Mouse (Mus musculus): Measurements from ENCODE around the gene Ttpal.

The Ttpal gene

GRCm38 (mm10) chr2:163592084-163592483 lies 10.0 kb upstream of the Ttpal start:
- DNase-seq (ENCODE audit: low spot score in 2 of 2), result no peak

GRCm38 (mm10) chr2:163593636-163594282 lies 8.4 kb upstream of the Ttpal start:
- no peak for DNase-seq (ENCODE audit: low spot score in 2 of 2)

DNA sequence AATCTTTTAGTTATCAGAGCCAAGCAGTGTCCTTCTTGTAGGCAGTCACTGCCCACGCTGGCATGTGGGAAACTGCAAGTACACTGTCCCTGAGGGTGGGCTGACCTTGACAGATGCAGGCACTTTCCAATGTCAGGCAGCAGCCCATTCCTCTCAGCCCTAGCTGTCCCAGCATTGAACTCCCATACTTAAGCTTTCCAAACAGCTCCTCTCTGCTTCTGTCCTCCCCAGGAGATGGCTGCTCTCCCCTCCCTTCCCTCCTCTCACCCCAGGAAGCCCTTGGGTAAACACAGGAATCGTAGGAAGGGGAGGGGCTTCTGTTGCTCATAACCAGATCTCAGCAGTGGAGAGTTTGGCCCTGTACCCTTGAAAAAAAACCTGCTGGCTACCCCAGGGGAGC lies 7.0 kb upstream of the Ttpal start:
- DNase-seq (ENCODE audit: low spot score in 2 of 2), result no peak

GRCm38 (mm10) chr2:163596057-163596872 lies 5.8 kb upstream of the Ttpal start:
- DNase-seq (ENCODE audit: low spot score in 2 of 2), result no peak

- DNase-seq (ENCODE audit: low spot score in 2 of 2), result no peak
Measured at GRCm38 (mm10) chr2:163596873-163597155, 5.3 kb upstream of the Ttpal start.

- no peak for DNase-seq (ENCODE audit: low spot score in 2 of 2)
Measured at GRCm38 (mm10) chr2:163597661-163598060, 4.5 kb upstream of the Ttpal start.

- peak in 1 of 2 experiments; percentile 50 for DNase-seq (ENCODE audit: low spot score in 2 of 2)
Measured at GRCm38 (mm10) chr2:163599226-163599625, 2.9 kb upstream of the Ttpal start.

DNA sequence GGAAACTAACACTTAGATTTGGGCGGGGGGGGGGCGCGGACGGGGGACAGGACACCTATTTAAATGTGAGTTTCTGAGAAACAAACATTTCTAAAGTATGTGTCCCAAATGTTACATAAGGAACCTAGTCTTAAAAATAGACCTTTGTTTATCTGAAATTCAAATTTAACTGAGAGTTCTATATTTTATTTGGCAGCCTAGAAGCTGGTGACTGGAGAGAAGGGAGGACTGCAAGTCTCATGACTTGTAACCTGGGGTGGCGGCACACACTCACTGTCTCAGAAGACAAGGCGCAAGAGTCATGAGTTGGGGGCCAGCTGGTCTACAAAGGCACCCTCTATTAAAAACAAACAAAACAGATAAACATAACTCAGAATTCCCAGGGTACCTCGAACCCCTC lies 1.0 kb upstream of the Ttpal start:
- no peak for DNase-seq (ENCODE audit: low spot score in 2 of 2)

DNA sequence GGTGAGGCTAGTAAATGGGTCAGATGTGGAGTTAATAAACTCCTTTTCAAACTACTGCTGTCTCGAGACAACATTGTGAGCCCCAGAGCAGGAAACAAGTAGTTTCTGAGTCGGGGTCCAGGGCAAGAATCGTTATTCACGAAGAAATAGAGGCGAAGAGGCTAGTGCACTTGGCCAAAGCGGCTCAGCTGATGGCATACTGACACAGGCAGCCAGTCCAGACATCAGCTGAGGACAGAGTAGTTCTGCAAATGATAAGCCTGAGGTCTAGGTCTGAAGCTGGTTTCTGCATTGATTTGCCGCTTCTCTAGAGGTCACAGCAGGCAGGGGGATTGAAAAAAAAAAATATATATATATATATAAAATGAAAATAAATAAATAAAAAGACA lies 408 bp upstream of the Ttpal start:
- DNase-seq (ENCODE audit: low spot score in 2 of 2), result no peak

DNA sequence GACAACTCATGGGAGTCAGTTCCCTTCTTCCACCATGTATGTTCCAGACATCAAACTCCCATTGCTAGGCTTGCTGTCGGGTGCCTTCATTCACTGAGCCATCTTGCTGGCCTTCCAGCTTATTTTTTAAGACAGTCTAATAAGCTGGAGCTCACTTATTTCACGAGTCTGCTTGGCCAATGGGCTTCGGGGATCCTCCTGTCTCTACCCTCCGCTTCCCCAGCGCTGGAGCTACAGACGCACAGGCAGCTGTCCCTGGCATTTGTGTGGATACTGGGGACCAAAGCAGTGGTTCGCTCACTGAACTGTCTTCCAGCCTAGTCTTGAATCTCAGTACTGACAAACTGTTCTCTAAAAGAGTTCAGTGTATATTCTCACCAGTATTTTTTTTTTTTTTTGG lies 4.0 kb downstream of the Ttpal start:
- DNase-seq (ENCODE audit: low spot score in 2 of 2), result no peak

- no peak for DNase-seq (ENCODE audit: low spot score in 2 of 2)
Measured at GRCm38 (mm10) chr2:163608008-163608407, 5.9 kb downstream of the Ttpal start.

DNA sequence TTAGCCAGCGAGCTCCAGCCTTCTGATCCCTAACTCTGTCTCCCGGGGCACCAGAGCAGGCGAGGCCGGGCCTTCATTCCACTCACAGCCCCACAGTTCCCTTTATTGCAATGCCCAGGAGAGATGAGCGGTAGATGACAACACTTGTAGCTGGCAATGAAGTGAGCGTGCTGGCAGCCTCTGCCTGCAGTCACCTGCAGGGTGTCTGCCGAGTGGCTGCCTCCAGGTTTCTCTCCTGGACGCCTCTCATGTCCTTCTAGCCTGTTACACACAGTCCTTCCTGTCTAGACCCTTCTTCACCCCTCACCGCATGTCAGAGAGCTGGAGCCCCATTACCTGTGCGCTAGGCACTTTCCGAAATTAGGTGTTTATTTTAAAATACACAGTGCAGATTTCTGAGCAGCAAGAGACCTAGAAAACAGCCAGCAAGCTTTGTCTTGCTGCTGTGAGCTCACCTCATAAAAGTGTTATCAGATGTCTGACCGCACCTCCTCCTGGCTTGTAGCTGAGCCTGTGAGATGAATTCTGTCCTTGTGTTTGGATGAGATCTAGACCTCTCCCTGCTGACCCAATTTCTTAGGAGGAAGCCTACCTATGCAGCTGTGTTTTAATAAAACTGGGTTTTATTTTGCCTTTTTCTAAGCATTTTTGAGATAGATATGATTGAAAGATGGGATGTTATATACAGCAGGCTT lies 7.3 kb downstream of the Ttpal start:
- no peak for DNase-seq (ENCODE audit: low spot score in 2 of 2)

GRCm38 (mm10) chr2:163611176-163611575 lies 9.1 kb downstream of the Ttpal start:
- peak; percentile 39 to 69 for DNase-seq (ENCODE audit: low spot score in 2 of 2)

- DNase-seq (ENCODE audit: low spot score in 2 of 2), result no peak
Measured at GRCm38 (mm10) chr2:163613206-163613605, 11.1 kb downstream of the Ttpal start.

- no peak for DNase-seq (ENCODE audit: low spot score in 2 of 2)
Measured at GRCm38 (mm10) chr2:163613990-163614389, 11.9 kb downstream of the Ttpal start.

GRCm38 (mm10) chr2:163615401-163615800 lies 13.3 kb downstream of the Ttpal start:
- DNase-seq (ENCODE audit: low spot score in 2 of 2), result no peak

- DNase-seq (ENCODE audit: low spot score in 2 of 2), result no peak
Measured at GRCm38 (mm10) chr2:163615906-163616651, 14.0 kb downstream of the Ttpal start.

- DNase-seq (ENCODE audit: low spot score in 2 of 2), result no peak
Measured at GRCm38 (mm10) chr2:163616652-163617227, 14.6 kb downstream of the Ttpal start.

DNA sequence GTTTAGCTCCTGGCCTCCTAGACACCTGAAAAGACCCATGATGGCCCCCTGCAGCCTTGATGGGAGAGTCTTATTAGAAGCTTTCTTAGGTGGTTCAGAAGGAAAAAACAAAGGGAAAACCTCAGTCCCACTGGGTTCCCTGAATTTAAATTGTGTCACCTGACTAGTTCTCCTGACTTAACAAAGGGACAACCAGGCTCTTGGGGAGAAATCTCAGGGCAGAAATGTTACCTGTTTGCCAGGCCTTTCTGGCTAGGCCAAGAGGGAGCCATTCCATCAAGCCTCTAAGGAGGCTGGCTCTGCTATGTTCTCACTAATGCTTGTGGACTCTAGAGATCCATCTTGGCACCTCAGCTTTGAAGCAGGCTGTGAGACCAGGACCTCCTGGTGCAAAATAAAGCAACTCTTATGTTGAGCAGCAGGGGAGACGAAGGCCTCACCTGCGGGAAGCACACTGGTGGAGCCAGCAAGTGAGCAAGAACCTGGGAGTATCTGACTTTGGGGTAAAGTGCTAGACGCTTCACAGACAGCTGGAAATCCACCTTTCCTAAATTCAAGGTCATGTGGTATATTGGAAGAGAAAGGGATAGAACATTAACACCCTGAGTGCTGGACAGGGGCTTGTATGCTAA lies 15.2 kb downstream of the Ttpal start:
- DNase-seq (ENCODE audit: low spot score in 2 of 2), result no peak

GRCm38 (mm10) chr2:163617874-163618273 lies 15.8 kb downstream of the Ttpal start:
- no peak for DNase-seq (ENCODE audit: low spot score in 2 of 2)

- DNase-seq (ENCODE audit: low spot score in 2 of 2), result peak in 1 of 2 experiments; percentile 34
Measured at GRCm38 (mm10) chr2:163620451-163620850, 18.3 kb downstream of the Ttpal start.

Data from urinary bladder, adult 18-20 months (tissue).